Mouse (Mus musculus) thymus, adult 2 months (tissue): ENCODE measurements around the gene Akap4. TPM values are rescaled to one million over a fixed set of nuclear protein-coding genes. Genes with fewer than 3 reads are reported as not detected.

Experiments
- DNase-seq: peaks from one replicate; pipeline ENCODE4 v3.0.0; 2021
- H3K27ac ChIP-seq: fragments of 200-500 bp; 2 replicates; pipeline ENCODE4 v1.5.1; 2012; ENCODE audit warnings: low read length, control low read depth; ENCODE audit not compliant: control insufficient read depth, insufficient read depth
- H3K27me3 ChIP-seq: fragments of 200-500 bp; 2 replicates; pipeline ENCODE4 v1.6.1; 2012; ENCODE audit warnings: mild to moderate bottlenecking, low read length, moderate library complexity, mixed read lengths; ENCODE audit not compliant: control insufficient read depth, insufficient read depth
- H3K36me3 ChIP-seq: fragments of 200-500 bp; 2 replicates; pipeline ENCODE4 v1.6.1; 2012; ENCODE audit warnings: mild to moderate bottlenecking, low read length, moderate library complexity; ENCODE audit not compliant: control insufficient read depth, insufficient read depth
- H3K4me1 ChIP-seq: fragments of 200-500 bp; replicated peaks from 2 replicates; pipeline ENCODE4 v1.6.1; 2012; ENCODE audit warnings: low read length; ENCODE audit not compliant: control insufficient read depth, insufficient read depth
- H3K4me3 ChIP-seq: fragments of 200-500 bp; 2 replicates; pipeline ENCODE4 v1.5.1; 2012; ENCODE audit warnings: mild to moderate bottlenecking, low read length, control low read depth, moderate library complexity; ENCODE audit not compliant: control insufficient read depth, insufficient read depth
- CTCF ChIP-seq: fragments of 200-500 bp; IDR thresholded peaks from 2 replicates; pipeline ENCODE4 v1.5.1; 2012; ENCODE audit warnings: mild to moderate bottlenecking, control low read depth, low read length, moderate library complexity, borderline replicate concordance; ENCODE audit not compliant: control insufficient read depth, poor library complexity, insufficient read depth; ENCODE audit errors: extremely low read depth
- POLR2A ChIP-seq: fragments of 200-500 bp; IDR thresholded peaks from 2 replicates; pipeline ENCODE4 v1.6.1; 2012; ENCODE audit warnings: mild to moderate bottlenecking, low read length, control low read depth, moderate library complexity; ENCODE audit not compliant: control insufficient read depth, poor library complexity, insufficient read depth; ENCODE audit errors: extremely low read depth
- WGBS: fragments of 180-500 bp; shearing (Covaris S2); methylation state at CpG from one replicate; pipeline ENCODE4 v1.1.7; 2018; 5-methylcytosine and 5-hydroxymethylcytosine counted together
- polyA plus RNA-seq: library from polyadenylated mRNA; depleted of rRNA; stranded (reverse); fragments of >200 nt; gene quantifications from 2 replicates; pipeline ENCODE4 v1.2.3, GENCODE M21; 2012; rRNA removed

The Akap4 gene
- 0.03 TPM in 1 of 2 replicates, not detected in the other for polyA plus RNA-seq

DNA sequence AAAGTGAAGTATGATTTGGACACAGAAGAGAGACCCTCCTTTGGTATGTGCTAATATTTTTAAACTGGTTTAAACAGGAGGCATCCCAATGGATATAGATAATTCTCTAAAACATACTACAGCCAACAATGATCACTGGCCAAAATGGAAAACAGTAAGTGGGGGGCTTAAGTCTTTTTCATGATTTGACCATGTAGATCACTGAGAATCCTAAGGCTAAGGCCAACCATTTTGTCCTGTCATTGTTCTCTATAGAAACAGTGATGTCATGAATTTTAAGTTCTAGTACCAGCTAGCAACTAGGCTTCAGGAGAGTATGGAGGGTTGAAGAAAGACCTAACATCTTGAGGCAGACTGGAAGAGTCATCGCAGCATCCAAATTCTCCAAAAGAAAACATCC lies at the start of gene Akap4:
Akap4 (plus strand) TSS at position 301 of the 400 bp plus-strand sequence.
- H3K27me3 ChIP-seq = no peaks in the 10 kb centered on the region
- no peak within 1 kb of the TSS for H3K27ac ChIP-seq
- WGBS = 93% methylated on average over 1 of the region's 1 CpGs
- no peaks in the 10 kb centered on the region for H3K36me3 ChIP-seq
- TF ChIP-seq POLR2A = no peak
- no peak for TF ChIP-seq CTCF
- peaks cover 2% of the 10 kb centered on the region; the same call in 1 of the 2 replicates for H3K4me1 ChIP-seq
- no peak within 1 kb of the TSS for H3K4me3 ChIP-seq
- no peak for DNase-seq

DNA sequence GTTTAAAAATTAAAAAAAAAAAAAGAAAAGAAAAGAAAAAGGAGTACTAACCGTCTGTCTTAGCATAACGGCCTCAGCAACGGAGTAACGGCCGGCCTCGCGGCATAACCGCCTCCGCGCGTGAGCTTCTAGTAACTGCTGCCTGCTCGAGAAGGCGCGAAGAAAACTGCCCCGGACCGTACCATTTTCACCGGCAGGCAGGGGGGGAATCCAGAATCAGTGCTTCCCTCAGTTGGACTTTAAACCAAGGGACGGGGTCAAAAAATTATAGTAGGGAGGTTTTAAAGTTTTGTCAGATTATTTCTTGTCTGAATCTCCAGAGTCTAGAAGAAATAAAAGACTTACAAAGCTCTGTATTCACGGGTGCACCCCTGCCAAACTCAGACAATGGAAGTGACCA lies 25.8 kb upstream of the Akap4 start, which contains the start of gene Ccnb3:
Ccnb3 (minus strand) TSS at position 101 of the 400 bp plus-strand sequence.
- DNase-seq = no peak
- H3K27me3 ChIP-seq = no peaks in the 10 kb centered on the region
- no peaks in the 10 kb centered on the region for H3K4me1 ChIP-seq
- WGBS = 98% methylated on average over 19 of the region's 19 CpGs
- TF ChIP-seq POLR2A = no peak
- TF ChIP-seq CTCF = no peak
- no peak within 1 kb of the TSS for H3K4me3 ChIP-seq
- H3K27ac ChIP-seq = no peak within 1 kb of the TSS
- H3K36me3 ChIP-seq = no peaks in the 10 kb centered on the region

DNA sequence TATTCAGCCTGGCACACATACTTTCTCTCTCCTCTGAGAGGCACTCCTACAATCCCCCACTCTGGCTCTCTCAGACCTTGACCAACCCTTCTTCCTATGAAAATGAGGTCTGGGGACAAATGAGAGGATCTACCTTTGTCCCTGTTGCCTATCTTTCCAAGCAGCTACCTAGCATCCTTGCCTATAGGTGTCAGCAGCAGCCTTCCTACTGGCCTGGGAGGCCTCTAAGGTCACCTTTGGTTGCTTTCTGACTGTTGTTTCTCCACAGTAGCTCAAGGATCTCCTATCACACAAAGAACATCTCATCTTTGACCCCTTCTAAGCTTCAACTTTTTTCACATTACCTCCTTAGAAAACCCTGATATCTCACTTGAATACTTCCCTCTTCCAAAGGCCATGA lies 10.3 kb upstream of the Akap4 start:
- DNase-seq = no peak
- Histone ChIP-seq H3K27ac (no peak overlapping the region), H3K36me3 (no peaks in the 10 kb centered on the region), H3K27me3 (no peaks in the 10 kb centered on the region), H3K4me1 (no peaks in the 10 kb centered on the region), H3K4me3 (no peak overlapping the region)
- TF ChIP-seq POLR2A (no peak), CTCF (no peak)

DNA sequence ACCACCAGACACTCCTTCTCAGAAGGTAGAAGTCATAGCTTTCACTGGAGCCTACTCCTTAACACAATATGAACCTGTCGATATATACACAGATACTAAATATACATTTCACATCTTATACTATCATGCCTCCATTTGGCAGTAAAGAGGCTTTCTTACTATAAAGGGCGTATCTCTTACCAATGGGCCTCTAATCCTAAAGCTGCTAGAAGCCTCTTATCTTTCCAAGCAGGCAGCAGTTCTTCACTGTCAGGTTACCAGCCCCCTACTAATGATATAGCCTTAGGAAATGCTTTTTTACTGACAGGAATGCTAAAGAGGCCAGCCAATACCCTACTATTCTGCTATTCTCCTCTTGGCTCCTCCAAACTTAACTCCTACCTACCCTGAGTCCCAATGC lies 9.7 kb upstream of the Akap4 start:
- WGBS = 90% methylated on average over 2 of the region's 2 CpGs
- TF ChIP-seq CTCF = no peak
- no peak for TF ChIP-seq POLR2A
- H3K4me1 ChIP-seq = no peaks in the 10 kb centered on the region
- no peaks in the 10 kb centered on the region for H3K36me3 ChIP-seq
- H3K4me3 ChIP-seq = no peak overlapping the region
- no peaks in the 10 kb centered on the region for H3K27me3 ChIP-seq
- no peak for DNase-seq
- H3K27ac ChIP-seq = no peak overlapping the region

- no peak for TF ChIP-seq CTCF
- no peak for TF ChIP-seq POLR2A
- Histone ChIP-seq H3K27ac (no peak overlapping the region), H3K4me3 (no peak overlapping the region), H3K4me1 (no peaks in the 10 kb centered on the region), H3K27me3 (no peaks in the 10 kb centered on the region), H3K36me3 (no peaks in the 10 kb centered on the region)
- no peak for DNase-seq
These were observed 3.2 kb upstream of the Akap4 start for GRCm38 (mm10) chrX:7064109-7064508.

DNA sequence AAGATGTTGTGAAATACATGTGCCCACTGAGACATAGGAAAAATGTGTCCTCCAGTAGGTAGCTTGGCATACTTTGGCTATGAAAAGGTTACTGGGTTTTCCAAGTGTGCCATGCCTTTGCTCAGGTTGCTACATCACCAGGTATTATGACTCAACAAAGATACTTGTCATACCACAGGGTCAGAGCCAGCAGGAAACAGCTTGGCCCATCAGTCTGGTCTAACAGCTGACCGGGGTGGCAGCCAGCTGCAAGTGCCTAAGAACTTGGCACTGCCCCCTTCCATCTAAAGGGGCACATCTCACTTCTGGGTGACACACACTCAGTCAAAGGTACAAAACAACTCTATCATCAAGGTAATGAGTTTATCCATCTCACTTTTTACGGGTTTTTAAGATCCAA lies 683 bp downstream of the Akap4 start:
- Histone ChIP-seq H3K4me1 (peaks cover 2% of the 10 kb centered on the region; the same call in 1 of the 2 replicates), H3K27ac (no peak overlapping the region), H3K4me3 (no peak overlapping the region), H3K27me3 (no peaks in the 10 kb centered on the region), H3K36me3 (no peaks in the 10 kb centered on the region)
- WGBS = 47% methylated on average over 2 of the region's 2 CpGs
- TF ChIP-seq POLR2A (no peak), CTCF (no peak)
- DNase-seq = no peak

GRCm38 (mm10) chrX:7079820-7080429 lies 12.6 kb downstream of the Akap4 start:
- TF ChIP-seq POLR2A (no peak), CTCF (no peak)
- H3K4me3 ChIP-seq = no peak overlapping the region
- H3K27ac ChIP-seq = no peak overlapping the region
- DNase-seq = no peak
- no peaks in the 10 kb centered on the region for H3K4me1 ChIP-seq
- no peaks in the 10 kb centered on the region for H3K36me3 ChIP-seq
- WGBS = 94% methylated on average over 6 of the region's 6 CpGs
- no peaks in the 10 kb centered on the region for H3K27me3 ChIP-seq
